Mouse (Mus musculus) midbrain, embryonic 10.5 days (tissue): ENCODE measurements around the gene Grk6. TPM values are rescaled to one million over a fixed set of nuclear protein-coding genes. Genes with fewer than 3 reads are reported as not detected.

Experiments
- DNase-seq: peaks from one replicate; pipeline ENCODE4 v3.0.0-alpha.2; 2017; ENCODE audit warnings: low spot score
- H3K27ac ChIP-seq: fragments of 300-500 bp; sonication (generic); replicated peaks from 2 replicates; pipeline ENCODE4 v1.5.1; 2016; ENCODE audit warnings: mild to moderate bottlenecking
- H3K27me3 ChIP-seq: fragments of 300-500 bp; sonication (generic); 2 replicates; pipeline ENCODE4 v1.6.1; 2016; ENCODE audit warnings: low read depth, mild to moderate bottlenecking; ENCODE audit not compliant: poor library complexity, severe bottlenecking
- H3K36me3 ChIP-seq: fragments of 300-500 bp; sonication (generic); 2 replicates; pipeline ENCODE4 v1.6.1; 2016; ENCODE audit warnings: mild to moderate bottlenecking, moderate library complexity
- H3K4me1 ChIP-seq: fragments of 300-500 bp; sonication (generic); 2 replicates; pipeline ENCODE4 v1.6.1; 2016
- H3K4me3 ChIP-seq: fragments of 300-500 bp; sonication (generic); 2 replicates; pipeline ENCODE4 v1.5.1; 2016; ENCODE audit warnings: mild to moderate bottlenecking, moderate library complexity
- H3K9me3 ChIP-seq: fragments of 300-500 bp; sonication (generic); replicated peaks from 2 replicates; pipeline ENCODE4 v1.6.1; 2016; ENCODE audit warnings: mild to moderate bottlenecking
- WGBS: fragments of 180-500 bp; shearing (Covaris S2); methylation state at CpG from one replicate; pipeline ENCODE4 v1.1.7; 2016; 5-methylcytosine and 5-hydroxymethylcytosine counted together
- microRNA-seq: library from miRNA; unstranded; fragments of <30 nt; microRNA quantifications from one replicate; pipeline ENCODE4, GENCODE M21; 2017
- polyA plus RNA-seq: library from polyadenylated mRNA; unstranded; fragments of >200 nt; fragmentation: Nextera tagmentation; extraction: Ambion mirVana; gene quantifications from 2 replicates; pipeline ENCODE4 v1.2.1, GENCODE M21; 2016

Grk6 gene
- polyA plus RNA-seq, 1 experiment from 2014 or later = 41.8 TPM

DNA sequence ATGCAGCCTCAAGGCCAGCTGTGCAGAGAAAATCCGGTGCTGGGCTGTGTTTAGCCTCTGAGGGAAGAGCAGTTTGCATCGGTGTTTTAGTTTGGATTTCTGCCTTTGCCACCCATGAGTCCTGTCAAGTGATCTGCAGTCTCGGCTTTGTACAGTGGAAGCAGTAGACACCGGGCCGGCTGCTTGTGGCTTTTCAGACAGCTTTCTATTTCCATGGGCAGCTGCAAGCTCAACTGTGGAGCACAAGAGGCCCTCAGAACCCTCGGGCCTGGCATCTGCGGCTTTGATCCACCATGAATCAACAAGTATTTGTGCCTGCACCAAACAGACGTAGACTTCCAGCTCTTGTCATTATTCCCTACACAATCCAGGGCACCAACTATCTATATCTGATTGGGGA lies 57.5 kb downstream of the Grk6 start:
- H3K27ac ChIP-seq = no peak overlapping the region
- H3K9me3 ChIP-seq = no peaks in the 10 kb centered on the region
- H3K27me3 ChIP-seq = no peaks in the 10 kb centered on the region
- WGBS = 92% methylated on average over 8 of the region's 8 CpGs
- H3K4me1 ChIP-seq = peaks cover 7% of the 10 kb centered on the region; the same call in 1 of the 2 replicates
- DNase-seq = no peak
- H3K4me3 ChIP-seq = no peak overlapping the region
- H3K36me3 ChIP-seq = peaks cover 82% of the 10 kb centered on the region

- Histone ChIP-seq H3K4me1 (0 out of 2 replicates have a peak, but pooled peaks cover 3% of the 10 kb centered on the region), H3K27ac (no peak overlapping the region), H3K9me3 (no peaks in the 10 kb centered on the region), H3K36me3 (peaks cover 88% of the 10 kb centered on the region), H3K4me3 (no peak overlapping the region), H3K27me3 (no peaks in the 10 kb centered on the region)
- 92% methylated on average over 5 of the region's 5 CpGs for WGBS
- DNase-seq = no peak
These were observed 59.5 kb downstream of the Grk6 start for GRCm38 (mm10) chr13:55504390-55504789.

- Histone ChIP-seq H3K36me3 (peaks cover 95% of the 10 kb centered on the region), H3K27me3 (no peaks in the 10 kb centered on the region), H3K4me3 (no peak overlapping the region), H3K4me1 (peaks cover 15% of the 10 kb centered on the region), H3K27ac (no peak overlapping the region), H3K9me3 (no peaks in the 10 kb centered on the region)
- WGBS = 97% methylated on average over 9 of the region's 9 CpGs
- DNase-seq = no peak
These were observed 60.9 kb downstream of the Grk6 start for GRCm38 (mm10) chr13:55505810-55506209.

- Histone ChIP-seq H3K36me3 (peaks cover 90% of the 10 kb centered on the region), H3K27ac (no peak overlapping the region), H3K27me3 (no peaks in the 10 kb centered on the region), H3K9me3 (no peaks in the 10 kb centered on the region), H3K4me3 (no peak overlapping the region), H3K4me1 (peaks cover 24% of the 10 kb centered on the region)
- DNase-seq = no peak
- 92% methylated on average over 10 of the region's 10 CpGs for WGBS
These were observed 61.8 kb downstream of the Grk6 start for GRCm38 (mm10) chr13:55506697-55507096.

DNA sequence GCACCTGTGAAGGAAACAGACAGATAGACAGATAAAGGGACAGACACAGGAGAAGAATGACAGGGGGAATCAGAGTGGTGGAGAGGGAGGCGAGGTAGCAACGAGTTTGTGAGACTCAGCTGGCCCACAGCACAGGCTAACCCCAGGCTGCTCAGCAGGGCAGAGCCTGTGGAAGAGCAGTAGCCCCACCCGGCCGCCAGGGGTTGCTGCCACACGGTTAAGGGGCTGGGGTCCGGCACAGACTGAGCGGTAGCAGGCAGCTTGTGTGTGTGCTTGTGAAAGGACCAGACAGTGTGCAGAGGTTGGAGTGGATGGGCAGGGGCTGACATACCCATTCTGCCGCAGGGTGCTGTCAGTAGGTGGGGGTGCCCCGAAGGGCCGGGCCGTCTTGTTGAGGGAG lies 63.0 kb downstream of the Grk6 start:
- no peaks in the 10 kb centered on the region for H3K9me3 ChIP-seq
- H3K27ac ChIP-seq = no peak overlapping the region
- peaks cover 80% of the 10 kb centered on the region for H3K36me3 ChIP-seq
- DNase-seq = no peak
- H3K4me3 ChIP-seq = no peak overlapping the region
- no peaks in the 10 kb centered on the region for H3K27me3 ChIP-seq
- WGBS = 63% methylated on average over 11 of the region's 11 CpGs
- H3K4me1 ChIP-seq = peaks cover 36% of the 10 kb centered on the region

- Histone ChIP-seq H3K27ac (no peak overlapping the region), H3K36me3 (peaks cover 73% of the 10 kb centered on the region), H3K4me3 (no peak overlapping the region)
These were observed 63.7 kb downstream of the Grk6 start for GRCm38 (mm10) chr13:55508531-55508930.

GRCm38 (mm10) chr13:55510332-55510667 lies 65.4 kb downstream of the Grk6 start:
- Histone ChIP-seq H3K4me1 (peaks cover 48% of the 10 kb centered on the region), H3K4me3 (peak overlapping the region; percentile 84), H3K9me3 (no peaks in the 10 kb centered on the region), H3K27me3 (peaks cover 16% of the 10 kb centered on the region), H3K36me3 (peaks cover 55% of the 10 kb centered on the region), H3K27ac (peak overlapping the region; percentile 85)
- 45% methylated on average over 3 of the region's 3 CpGs for WGBS
- DNase-seq = no peak

More at GRCm38 (mm10) chr13:55508531-55508930, 63.7 kb downstream of the Grk6 start:
- 94% methylated on average over 10 of the region's 10 CpGs for WGBS
- Histone ChIP-seq H3K27me3 (no peaks in the 10 kb centered on the region), H3K4me1 (peaks cover 42% of the 10 kb centered on the region), H3K9me3 (no peaks in the 10 kb centered on the region)
- no peak for DNase-seq

Small RNA genes lying within 50 kb of the gene (microRNA-seq; reads per million reads assigned to microRNA genes)
- gene Mir6943 (not detected), gene Mir6944 (109 reads per million, percentile 52 among the genes with 10 or more reads in this experiment), gene Mir6945 (1.8 reads per million)

Other genes with a start within 250 kb of the Grk6 start
- 70.7 and 72.9 TPM in 2 replicates for gene Nsd1, start 235.3 kb upstream of the Grk6 start, polyA plus RNA-seq
- 494 and 539 TPM in 2 replicates for gene Prelid1, start 124.6 kb upstream of the Grk6 start, polyA plus RNA-seq
- 72.7 and 82.3 TPM in 2 replicates for gene Rab24, start 123.1 kb upstream of the Grk6 start, polyA plus RNA-seq
- 24.2 and 28.1 TPM in 2 replicates for gene Mxd3, start 115.2 kb upstream of the Grk6 start, polyA plus RNA-seq
- gene Lman2, start 82.3 kb upstream of the Grk6 start, polyA plus RNA-seq = 105 and 107 TPM in 2 replicates
- gene Rgs14, start 75.3 kb upstream of the Grk6 start, polyA plus RNA-seq = 0.41 and 0.52 TPM in 2 replicates
- not detected in 2 replicates for gene Slc34a1, start 46.9 kb upstream of the Grk6 start, polyA plus RNA-seq
- gene Pfn3, start 29.8 kb upstream of the Grk6 start, polyA plus RNA-seq = not detected in 2 replicates
- gene F12, start 18.3 kb upstream of the Grk6 start, polyA plus RNA-seq = 0.14 TPM in 1 of 2 replicates, not detected in the other
- 0.69 and 0.87 TPM in 2 replicates for gene Prr7, start 19.2 kb downstream of the Grk6 start, polyA plus RNA-seq
- 381 and 466 TPM in 2 replicates for gene Dbn1, start 43.0 kb downstream of the Grk6 start, polyA plus RNA-seq
- 191 and 195 TPM in 2 replicates for gene Pdlim7, start 68.6 kb downstream of the Grk6 start, polyA plus RNA-seq
- gene Dok3, start 84.2 kb downstream of the Grk6 start, polyA plus RNA-seq = 3.1 and 3.6 TPM in 2 replicates
- gene Ddx41, start 91.6 kb downstream of the Grk6 start, polyA plus RNA-seq = 86.3 and 92.0 TPM in 2 replicates
- 56.7 and 63.1 TPM in 2 replicates for gene Fam193b, start 126.0 kb downstream of the Grk6 start, polyA plus RNA-seq
- gene Tmed9, start 128.7 kb downstream of the Grk6 start, polyA plus RNA-seq = 114 and 126 TPM in 2 replicates
- 30.5 and 37.6 TPM in 2 replicates for gene B4galt7, start 154.8 kb downstream of the Grk6 start, polyA plus RNA-seq
- gene Caml, start 177.9 kb downstream of the Grk6 start, polyA plus RNA-seq = 59.1 and 60.8 TPM in 2 replicates
- gene Ddx46, start 190.0 kb downstream of the Grk6 start, polyA plus RNA-seq = 37.3 and 41.4 TPM in 2 replicates
- 48.3 and 52.1 TPM in 2 replicates for gene B230219D22Rik, start 248.1 kb downstream of the Grk6 start, polyA plus RNA-seq